Mouse (Mus musculus) ES-E14 (cell line): ENCODE results near the gene Syt2. TPM values are rescaled to one million over a fixed set of nuclear protein-coding genes. Genes with fewer than 3 reads are reported as not detected.

Experiments
- DNase-seq: peaks from one replicate; pipeline ENCODE4 v3.0.0-alpha.2; 2013; ENCODE audit warnings: low read depth, low spot score
- H3K27ac ChIP-seq: 2 replicates; pipeline ENCODE4 v1.5.1; 2012; ENCODE audit warnings: low read depth, mild to moderate bottlenecking, low read length, moderate library complexity, mixed read lengths; ENCODE audit not compliant: poor library complexity, insufficient read depth, severe bottlenecking
- H3K36me3 ChIP-seq: 2 replicates; pipeline ENCODE4 v1.6.1; 2012; ENCODE audit warnings: mild to moderate bottlenecking, low read length, moderate library complexity, mixed read lengths; ENCODE audit not compliant: control insufficient read depth, poor library complexity, insufficient read depth, severe bottlenecking
- H3K4me1 ChIP-seq, 2 experiments: fragments of 150-350 bp in 1 of 2; sonication (generic) in 1 of 2; 2 replicates each; pipeline ENCODE4 v1.6.1; 2012; ENCODE audit warnings: low read length in 2 of 2, mild to moderate bottlenecking in 1 of 2, mixed read lengths in 1 of 2; ENCODE audit not compliant: control insufficient read depth in 2 of 2, insufficient read depth in 2 of 2, poor library complexity in 1 of 2
- H3K4me3 ChIP-seq, 2 experiments: fragments of 150-350 bp in 1 of 2; sonication (generic) in 1 of 2; 2 replicates each; pipeline ENCODE4 v1.5.1; 2012; ENCODE audit warnings: low read length in 2 of 2, low read depth in 1 of 2, mild to moderate bottlenecking in 1 of 2, mixed read lengths in 1 of 2; ENCODE audit not compliant: insufficient read depth in 1 of 2, poor library complexity in 1 of 2, severe bottlenecking in 1 of 2
- H3K9ac ChIP-seq: 2 replicates; pipeline ENCODE4 v1.6.1; 2012; ENCODE audit warnings: low read depth, mild to moderate bottlenecking, low read length, mixed read lengths; ENCODE audit not compliant: poor library complexity, insufficient read depth, severe bottlenecking
- H3K9me3 ChIP-seq: fragments of 150-350 bp; sonication (generic); 2 replicates; pipeline ENCODE4 v1.6.1; 2012; ENCODE audit warnings: low read depth, mild to moderate bottlenecking, low read length; ENCODE audit not compliant: control insufficient read depth, insufficient read depth
- CHD2 ChIP-seq: IDR thresholded peaks from 2 replicates; pipeline ENCODE4 v1.6.1; 2014; ENCODE audit warnings: mild to moderate bottlenecking, low read depth, low read length, inconsistent platforms
- HCFC1 ChIP-seq: IDR thresholded peaks from 2 replicates; pipeline ENCODE4 v1.6.1; 2012; ENCODE audit warnings: low read length, inconsistent platforms, borderline replicate concordance; ENCODE audit not compliant: insufficient read depth
- MAFK ChIP-seq: IDR thresholded peaks from 2 replicates; pipeline ENCODE4 v1.6.1; 2014; ENCODE audit warnings: mild to moderate bottlenecking, low read depth, low read length, inconsistent platforms; ENCODE audit not compliant: insufficient read depth
- ZC3H11A ChIP-seq: IDR thresholded peaks from 2 replicates; pipeline ENCODE4 v1.6.1; 2012; ENCODE audit warnings: low read depth, mild to moderate bottlenecking, inconsistent platforms, low read length, borderline replicate concordance
- ZNF384 ChIP-seq: IDR thresholded peaks from 2 replicates; pipeline ENCODE4 v1.6.1; 2012; ENCODE audit warnings: low read depth, low read length, inconsistent platforms
- in situ Hi-C, 2 experiments: fragments of 600-800 bp; cut with MboI; formaldehyde crosslinking; loops; one replicate each; pipeline ENCODE4 v1.15.1; 2025; ENCODE audit warnings: low sequenced_read_pairs in 2 of 2, inconsistent platforms in 1 of 2; ENCODE audit not compliant: unreplicated experiment in 2 of 2
- total RNA-seq: library from RNA; depleted of rRNA; stranded (reverse); fragments of 300-350 nt; gene quantifications from 2 replicates; pipeline ENCODE4 v1.2.3, GENCODE M21; 2012

Syt2 gene
- total RNA-seq, 1 experiment = 0.62 TPM

DNA sequence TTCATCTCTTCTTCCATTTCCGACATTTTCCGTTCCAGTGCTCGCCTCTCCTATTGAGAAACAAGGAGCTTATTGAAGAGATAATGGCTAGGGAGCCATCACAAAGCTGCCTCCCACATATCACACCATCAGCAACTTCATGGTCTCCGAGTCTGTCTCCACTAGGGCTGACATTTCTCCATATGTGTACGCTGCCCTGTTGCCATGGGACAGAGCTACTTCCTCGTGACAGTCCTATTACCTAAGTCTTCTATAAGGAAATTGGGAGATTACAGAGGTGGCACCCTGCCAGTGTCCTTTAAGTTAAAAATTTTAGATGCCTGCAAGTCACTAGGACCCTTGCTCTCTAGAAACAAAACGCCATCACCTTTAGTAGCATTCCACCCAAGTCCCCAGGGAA is 125.5 kb downstream of the Syt2 start:
- in situ Hi-C loops = no loop called here
- Histone ChIP-seq H3K36me3 (no peaks in the 10 kb centered on the region), H3K4me1 (no peaks in the 10 kb centered on the region; a peak in 1 of 4 replicates), H3K9ac (no peak overlapping the region), H3K9me3 (no peaks in the 10 kb centered on the region), H3K4me3 (no peak overlapping the region), H3K27ac (no peak overlapping the region)
- TF ChIP-seq ZC3H11A (no peak), MAFK (no peak), ZNF384 (no peak), CHD2 (no peak), HCFC1 (no peak)
- no peak for DNase-seq

DNA sequence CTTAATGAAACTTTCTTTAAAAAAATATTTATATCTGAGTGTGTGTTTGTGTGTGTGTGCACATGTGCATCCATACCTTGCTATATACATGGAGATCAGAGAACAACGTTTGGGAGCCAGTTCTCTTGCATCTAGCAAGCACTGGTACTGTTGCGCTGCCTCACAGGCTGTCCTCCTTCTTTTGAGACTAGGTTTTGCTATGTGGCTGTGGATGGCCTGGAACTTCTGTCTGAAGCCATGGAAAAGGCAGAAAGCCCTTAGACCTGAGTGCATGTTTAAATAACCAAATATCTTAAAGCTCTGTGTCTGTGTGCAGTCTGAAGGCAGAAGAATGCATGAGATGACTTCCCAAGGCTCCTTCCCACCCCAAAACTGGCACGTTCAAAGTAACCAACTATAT is 126.3 kb downstream of the Syt2 start:
- H3K9me3 ChIP-seq = no peaks in the 10 kb centered on the region
- no peak overlapping the region for H3K27ac ChIP-seq
- in situ Hi-C loops = no loop called here
- H3K4me1 ChIP-seq = no peaks in the 10 kb centered on the region; a peak in 1 of 4 replicates
- H3K36me3 ChIP-seq = no peaks in the 10 kb centered on the region
- TF ChIP-seq ZNF384 = no peak
- no peak for TF ChIP-seq ZC3H11A
- no peak for TF ChIP-seq CHD2
- no peak for TF ChIP-seq HCFC1
- no peak for DNase-seq
- H3K9ac ChIP-seq = no peak overlapping the region
- H3K4me3 ChIP-seq = no peak overlapping the region

DNA sequence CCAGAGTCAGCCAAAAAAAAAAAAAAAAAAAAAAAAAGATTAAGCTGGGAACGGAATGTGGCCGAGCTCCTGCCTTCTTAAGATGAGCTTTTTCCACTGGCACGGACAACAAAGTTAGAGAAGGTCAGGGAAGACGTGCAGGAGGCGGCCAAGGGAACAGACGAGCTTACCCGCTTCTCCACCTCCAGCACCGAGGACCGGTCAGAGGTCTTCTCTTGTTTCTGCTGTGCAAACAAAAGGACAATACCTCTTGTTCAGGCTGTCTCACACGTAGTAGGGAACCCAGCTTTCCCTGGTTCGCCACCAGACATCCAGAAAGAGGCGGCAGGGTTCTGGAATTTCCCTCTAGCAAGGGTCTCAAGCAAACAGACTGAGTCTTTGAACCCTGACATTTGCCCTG is 126.8 kb downstream of the Syt2 start:
- no peak overlapping the region for H3K9ac ChIP-seq
- no peak for DNase-seq
- no peak overlapping the region for H3K4me3 ChIP-seq
- H3K36me3 ChIP-seq = no peaks in the 10 kb centered on the region
- H3K27ac ChIP-seq = no peak overlapping the region
- H3K9me3 ChIP-seq = no peaks in the 10 kb centered on the region
- no peaks in the 10 kb centered on the region; a peak in 1 of 4 replicates for H3K4me1 ChIP-seq
- TF ChIP-seq ZNF384 (no peak), MAFK (no peak), HCFC1 (no peak), CHD2 (no peak), ZC3H11A (no peak)
- in situ Hi-C loops = no loop called here

DNA sequence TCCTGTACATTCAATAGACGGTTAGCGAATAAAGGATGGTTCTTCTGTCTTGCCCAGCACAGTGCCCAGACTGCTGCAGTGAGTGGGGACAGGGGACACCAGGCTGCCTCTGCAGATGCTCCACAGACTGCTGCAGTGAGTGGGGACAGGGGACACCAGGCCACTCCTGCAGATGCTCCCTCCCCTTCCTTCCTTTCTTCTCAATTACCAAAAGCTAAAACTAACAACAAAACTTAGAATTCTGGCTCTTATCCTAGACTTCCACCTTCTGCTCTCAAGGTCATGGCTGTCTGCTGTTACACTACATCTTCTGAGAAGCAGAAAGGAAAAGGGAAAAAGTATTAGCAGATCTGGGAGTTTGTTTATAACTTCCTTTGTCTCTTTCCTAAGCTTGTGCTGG is 127.8 kb downstream of the Syt2 start:
- no peak for DNase-seq
- Histone ChIP-seq H3K4me1 (no peaks in the 10 kb centered on the region; a peak in 1 of 4 replicates), H3K4me3 (no peak overlapping the region), H3K9ac (no peak overlapping the region), H3K36me3 (no peaks in the 10 kb centered on the region), H3K9me3 (no peaks in the 10 kb centered on the region), H3K27ac (no peak overlapping the region)
- in situ Hi-C loops = no loop called here
- no peak for TF ChIP-seq ZNF384
- no peak for TF ChIP-seq MAFK
- TF ChIP-seq ZC3H11A = no peak
- TF ChIP-seq CHD2 = no peak
- no peak for TF ChIP-seq HCFC1

DNA sequence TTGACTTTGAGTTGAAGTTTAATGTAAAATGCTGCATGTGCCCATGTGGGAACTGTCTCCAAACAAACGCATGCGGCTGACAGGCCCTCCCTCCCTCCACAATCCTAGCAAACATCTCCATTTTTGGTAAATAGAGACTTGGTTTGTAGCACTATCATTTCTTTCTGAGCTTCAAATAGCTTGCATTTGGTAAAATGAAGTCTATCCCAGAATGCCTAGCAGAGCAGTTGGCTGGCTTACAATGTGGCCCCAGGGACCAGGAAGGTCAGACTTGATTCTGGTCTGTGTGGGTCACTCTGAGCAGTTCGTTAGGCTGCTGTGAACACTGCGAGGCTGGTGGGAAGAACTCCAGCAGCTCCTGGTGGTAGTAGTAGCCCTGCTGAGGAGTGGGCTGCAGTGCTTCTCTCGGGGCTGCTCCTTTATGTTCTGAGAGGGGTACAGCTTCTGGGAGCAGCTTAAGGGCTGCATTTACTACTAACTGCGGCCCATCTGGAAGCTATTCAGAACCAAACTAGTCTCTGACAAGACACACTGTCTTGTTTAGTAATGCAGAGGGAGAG is 128.3 kb downstream of the Syt2 start:
- no peak for DNase-seq
- Histone ChIP-seq H3K9ac (no peak overlapping the region; the same call in 1 of the 2 replicates), H3K4me1 (no peaks in the 10 kb centered on the region; a peak in 1 of 4 replicates), H3K36me3 (no peaks in the 10 kb centered on the region), H3K27ac (no peak overlapping the region), H3K4me3 (no peak overlapping the region), H3K9me3 (no peaks in the 10 kb centered on the region)
- in situ Hi-C loops = no loop called here
- no peak for TF ChIP-seq ZC3H11A
- TF ChIP-seq ZNF384 = no peak
- no peak for TF ChIP-seq MAFK
- no peak for TF ChIP-seq HCFC1
- no peak for TF ChIP-seq CHD2
